Mouse (Mus musculus): ENCODE measurements around the gene Olfr1025-ps1. TPM values are rescaled to one million over a fixed set of nuclear protein-coding genes. Genes with fewer than 3 reads are reported as not detected.

Olfr1025-ps1 gene
- not detected for polyA plus RNA-seq (2012; fragmentation: generic; extraction: Trizol)
- long read RNA-seq, experiment 1 = 0 reads
- long read RNA-seq, experiment 2 = 0 reads

DNA sequence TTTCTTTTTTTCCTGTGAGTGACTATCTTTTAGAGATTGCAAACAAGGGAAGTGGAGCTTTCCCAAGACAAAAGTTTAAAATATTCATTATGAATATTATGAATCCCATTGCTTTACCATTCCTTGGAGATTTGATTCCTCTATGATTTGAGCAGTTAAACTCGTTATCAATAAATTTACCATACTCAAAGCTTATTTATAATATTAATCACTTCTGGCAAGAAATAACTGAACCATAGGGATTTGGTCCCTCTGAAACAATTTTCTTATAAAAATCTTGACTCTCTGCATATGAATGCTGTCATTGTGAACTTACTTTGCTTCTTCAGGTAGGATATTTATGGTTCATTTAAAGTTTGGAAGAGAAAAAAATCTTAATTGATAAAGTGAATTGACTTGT lies at the start of gene Olfr1025-ps1:
TSS of gene Olfr1025-ps1 (plus strand) at position 301 of the 400 bp plus-strand sequence.
- no peak for TF ChIP-seq MYOD1 (IDR thresholded peaks at IDR 0.05; ENCODE audit: control insufficient read depth, insufficient read length, low read depth)
- no peak for TF ChIP-seq USF1 (IDR thresholded peaks at IDR 0.05; ENCODE audit: low read depth)
- TF ChIP-seq MYOG (IDR thresholded peaks at IDR 0.05; ENCODE audit: control insufficient read depth, extremely low read depth, insufficient read length) = no peak
- TF ChIP-seq CTCF (IDR thresholded peaks at IDR 0.05; ENCODE audit: control insufficient read depth, insufficient read depth, insufficient read length) = no peak
- no peak for TF ChIP-seq MAX (IDR thresholded peaks at IDR 0.05)
- no peak for TF ChIP-seq FOSL1 (IDR thresholded peaks at IDR 0.05; ENCODE audit: insufficient read depth, low read length, poor library complexity, severe bottlenecking)
- no peak for TF ChIP-seq CEBPB (IDR thresholded peaks at IDR 0.05; ENCODE audit: low read depth)
- H3K27me3 ChIP-seq (ENCODE audit: control insufficient read depth, insufficient read depth, insufficient read length) = no peaks in the 10 kb centered on the region

GRCm38 (mm10) chr2:85868294-85868693 lies 46.7 kb upstream of the Olfr1025-ps1 start, which contains the start of gene Olfr1022:
TSS of gene Olfr1022 (plus strand) at chr2:85868594.
- no peaks in the 10 kb centered on the region for H3K79me3 ChIP-seq (ENCODE audit: low read depth)
- H3K79me2 ChIP-seq (ENCODE audit: control insufficient read depth, insufficient read depth) = no peaks in the 10 kb centered on the region
- no peak for TF ChIP-seq MYOG (IDR thresholded peaks at IDR 0.05; ENCODE audit: control insufficient read depth, extremely low read depth, insufficient read length)
- TF ChIP-seq MAX (IDR thresholded peaks at IDR 0.05) = no peak
- no peak for TF ChIP-seq MYOD1 (IDR thresholded peaks at IDR 0.05; ENCODE audit: control insufficient read depth, insufficient read length, low read depth)
- no peak for TF ChIP-seq CTCF (IDR thresholded peaks at IDR 0.05; ENCODE audit: control insufficient read depth, insufficient read depth, insufficient read length)
- no peak for TF ChIP-seq FOSL1 (IDR thresholded peaks at IDR 0.05; ENCODE audit: insufficient read depth, low read length, poor library complexity, severe bottlenecking)
- TF ChIP-seq CEBPB (IDR thresholded peaks at IDR 0.05; ENCODE audit: low read depth) = no peak
- no peak for TF ChIP-seq USF1 (IDR thresholded peaks at IDR 0.05; ENCODE audit: low read depth)
- H3ac ChIP-seq (ENCODE audit: control insufficient read depth, insufficient read length, low read depth) = no peak within 1 kb of the TSS
- no peaks in the 10 kb centered on the region for H3K27me3 ChIP-seq (ENCODE audit: control insufficient read depth, insufficient read depth, insufficient read length)
- H3K36me3 ChIP-seq (ENCODE audit: control insufficient read depth, insufficient read depth) = no peaks in the 10 kb centered on the region
- no peak within 1 kb of the TSS for H3K4me3 ChIP-seq (ENCODE audit: insufficient read depth, poor library complexity, severe bottlenecking)

More for the DNA sequence above, at the start of gene Olfr1025-ps1:
- Histone ChIP-seq H3ac (ENCODE audit: control insufficient read depth, insufficient read length, low read depth) (no peak within 1 kb of the TSS), H3K79me2 (ENCODE audit: control insufficient read depth, insufficient read depth) (no peaks in the 10 kb centered on the region), H3K4me3 (ENCODE audit: insufficient read depth, poor library complexity, severe bottlenecking) (no peak within 1 kb of the TSS), H3K36me3 (ENCODE audit: control insufficient read depth, insufficient read depth) (no peaks in the 10 kb centered on the region), H3K79me3 (ENCODE audit: low read depth) (no peaks in the 10 kb centered on the region)

DNA sequence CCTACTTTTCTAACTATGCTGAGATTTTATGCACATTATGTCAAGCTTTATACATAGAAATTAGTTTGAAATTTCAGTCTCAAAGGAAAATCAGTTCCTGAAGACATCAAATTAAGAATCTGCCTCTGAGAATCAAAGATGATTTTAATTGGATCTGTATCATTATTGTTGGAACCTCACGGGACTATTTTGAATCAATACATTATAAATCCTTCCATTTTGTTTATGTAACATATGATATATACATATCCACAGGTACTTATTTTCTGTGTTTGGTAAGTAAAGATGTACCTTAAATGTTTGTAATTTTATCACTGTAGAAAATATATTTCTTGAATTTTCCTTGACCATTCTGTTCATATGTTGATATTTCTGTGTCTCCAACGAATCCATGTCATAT lies 29.7 kb upstream of the Olfr1025-ps1 start, which contains the start of gene Olfr1023:
TSS of gene Olfr1023 (plus strand) at position 301 of the 400 bp plus-strand sequence.
- no peaks in the 10 kb centered on the region for H3K79me3 ChIP-seq (ENCODE audit: low read depth)
- no peaks in the 10 kb centered on the region for H3K79me2 ChIP-seq (ENCODE audit: control insufficient read depth, insufficient read depth)
- H3K27me3 ChIP-seq (ENCODE audit: control insufficient read depth, insufficient read depth, insufficient read length) = no peaks in the 10 kb centered on the region
- no peak within 1 kb of the TSS for H3K4me3 ChIP-seq (ENCODE audit: insufficient read depth, poor library complexity, severe bottlenecking)
- no peaks in the 10 kb centered on the region for H3K36me3 ChIP-seq (ENCODE audit: control insufficient read depth, insufficient read depth)
- no peak within 1 kb of the TSS for H3ac ChIP-seq (ENCODE audit: control insufficient read depth, insufficient read length, low read depth)
- TF ChIP-seq MYOG (IDR thresholded peaks at IDR 0.05; ENCODE audit: control insufficient read depth, extremely low read depth, insufficient read length) (no peak), MAX (IDR thresholded peaks at IDR 0.05) (no peak), CEBPB (IDR thresholded peaks at IDR 0.05; ENCODE audit: low read depth) (no peak), CTCF (IDR thresholded peaks at IDR 0.05; ENCODE audit: control insufficient read depth, insufficient read depth, insufficient read length) (no peak), USF1 (IDR thresholded peaks at IDR 0.05; ENCODE audit: low read depth) (no peak), FOSL1 (IDR thresholded peaks at IDR 0.05; ENCODE audit: insufficient read depth, low read length, poor library complexity, severe bottlenecking) (no peak), MYOD1 (IDR thresholded peaks at IDR 0.05; ENCODE audit: control insufficient read depth, insufficient read length, low read depth) (no peak)

GRCm38 (mm10) chr2:85904952-85905351 lies 10.0 kb upstream of the Olfr1025-ps1 start, which contains the start of gene Olfr1024:
TSS of gene Olfr1024 (minus strand) at chr2:85905052.
- Histone ChIP-seq H3K27me3 (ENCODE audit: control insufficient read depth, insufficient read depth, insufficient read length) (no peaks in the 10 kb centered on the region), H3K36me3 (ENCODE audit: control insufficient read depth, insufficient read depth) (no peaks in the 10 kb centered on the region), H3ac (ENCODE audit: control insufficient read depth, insufficient read length, low read depth) (no peak within 1 kb of the TSS), H3K79me3 (ENCODE audit: low read depth) (no peaks in the 10 kb centered on the region), H3K4me3 (ENCODE audit: insufficient read depth, poor library complexity, severe bottlenecking) (no peak within 1 kb of the TSS), H3K79me2 (ENCODE audit: control insufficient read depth, insufficient read depth) (no peaks in the 10 kb centered on the region)
- TF ChIP-seq MAX (IDR thresholded peaks at IDR 0.05) (no peak), CEBPB (IDR thresholded peaks at IDR 0.05; ENCODE audit: low read depth) (no peak), USF1 (IDR thresholded peaks at IDR 0.05; ENCODE audit: low read depth) (no peak), MYOD1 (IDR thresholded peaks at IDR 0.05; ENCODE audit: control insufficient read depth, insufficient read length, low read depth) (no peak), CTCF (IDR thresholded peaks at IDR 0.05; ENCODE audit: control insufficient read depth, insufficient read depth, insufficient read length) (no peak)

DNA sequence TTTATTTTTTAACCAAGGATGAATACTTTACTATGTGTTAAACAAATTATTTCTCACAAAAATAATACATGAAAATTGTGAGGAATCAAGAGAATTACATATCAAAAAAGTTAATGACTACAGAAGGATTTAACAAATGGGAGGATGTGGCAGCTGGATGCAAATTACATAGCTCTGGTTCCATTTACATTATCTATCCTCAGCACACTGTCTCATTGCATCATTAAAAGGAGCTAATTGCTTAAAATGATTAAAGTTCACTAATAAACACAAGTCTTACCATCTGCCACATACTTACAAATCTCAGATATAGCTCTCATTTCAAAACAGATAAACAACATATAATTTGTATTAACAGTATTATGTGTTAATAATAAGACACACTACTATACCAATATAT lies 1.8 kb upstream of the Olfr1025-ps1 start:
- Histone ChIP-seq H3ac (ENCODE audit: control insufficient read depth, insufficient read length, low read depth) (no peak overlapping the region), H3K4me3 (ENCODE audit: insufficient read depth, poor library complexity, severe bottlenecking) (no peak overlapping the region), H3K27me3 (ENCODE audit: control insufficient read depth, insufficient read depth, insufficient read length) (no peaks in the 10 kb centered on the region), H3K36me3 (ENCODE audit: control insufficient read depth, insufficient read depth) (no peaks in the 10 kb centered on the region), H3K79me2 (ENCODE audit: control insufficient read depth, insufficient read depth) (no peaks in the 10 kb centered on the region), H3K79me3 (ENCODE audit: low read depth) (no peaks in the 10 kb centered on the region)
- TF ChIP-seq MAX (IDR thresholded peaks at IDR 0.05) (no peak), CEBPB (IDR thresholded peaks at IDR 0.05; ENCODE audit: low read depth) (no peak), MYOG (IDR thresholded peaks at IDR 0.05; ENCODE audit: control insufficient read depth, extremely low read depth, insufficient read length) (no peak), MYOD1 (IDR thresholded peaks at IDR 0.05; ENCODE audit: control insufficient read depth, insufficient read length, low read depth) (no peak), FOSL1 (IDR thresholded peaks at IDR 0.05; ENCODE audit: insufficient read depth, low read length, poor library complexity, severe bottlenecking) (no peak), CTCF (IDR thresholded peaks at IDR 0.05; ENCODE audit: control insufficient read depth, insufficient read depth, insufficient read length) (no peak), USF1 (IDR thresholded peaks at IDR 0.05; ENCODE audit: low read depth) (no peak)
